Mouse (Mus musculus): ENCODE measurements around the gene Hoxa4. TPM values are rescaled to one million over a fixed set of nuclear protein-coding genes. Genes with fewer than 3 reads are reported as not detected.
A peak's percentile ranks its signal among the peaks of the same experiment; 100 is the strongest.

Gene Hoxa4
- polyA plus RNA-seq, 1 experiment from 2014 or later, result 0.46 TPM

DNA sequence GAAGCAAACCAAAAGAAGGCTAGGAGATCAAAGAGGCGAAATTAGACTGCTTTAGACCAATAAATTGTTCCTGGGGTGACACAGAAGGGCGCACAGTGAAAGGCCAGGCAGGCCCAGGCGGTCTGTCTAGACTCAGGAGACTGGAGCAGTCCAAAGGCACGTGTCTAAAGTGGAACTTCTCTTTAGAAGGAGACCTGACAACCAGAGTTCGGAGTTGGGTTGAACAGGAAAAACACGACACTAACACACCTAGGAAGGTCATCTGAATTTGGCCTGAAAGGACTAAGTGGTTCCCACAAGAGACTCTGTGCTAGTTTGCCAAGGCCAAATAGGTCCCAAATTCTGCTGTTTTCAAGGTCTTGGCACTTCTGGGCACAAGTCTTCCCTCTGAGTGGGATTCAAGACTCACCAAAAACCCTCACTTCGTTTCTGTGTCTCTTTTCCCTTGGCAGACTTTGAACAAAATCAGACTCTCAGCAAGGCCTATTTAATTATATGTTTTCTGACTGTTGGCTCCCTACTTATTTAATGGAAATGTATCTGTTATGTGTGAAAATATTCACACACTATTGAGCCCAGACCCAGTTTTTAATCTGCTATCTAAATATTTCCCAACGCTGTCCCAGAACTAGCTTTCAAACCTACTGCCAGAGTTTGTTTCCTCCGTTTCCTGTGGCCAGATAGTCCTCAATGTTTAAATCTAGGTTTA, 27.8 kb upstream of the Hoxa4 start:
- Histone ChIP-seq H3K4me2 (no peak overlapping the region), H3K9ac (no peak overlapping the region), H3K36me3 (no peaks in the 10 kb centered on the region), H3K4me1 (peaks cover 23% of the 10 kb centered on the region), H3K4me3 (no peak overlapping the region), H3K27ac (no peak overlapping the region), H3K9me3 (no peaks in the 10 kb centered on the region), H3K27me3 (peaks cover 100% of the 10 kb centered on the region)
- no peak for ATAC-seq (ENCODE audit: insufficient number of reproducible peaks, insufficient read depth, low FRiP score, low TSS enrichment, low read depth)
- 19% methylated on average over 9 of the region's 9 CpGs for WGBS

DNA sequence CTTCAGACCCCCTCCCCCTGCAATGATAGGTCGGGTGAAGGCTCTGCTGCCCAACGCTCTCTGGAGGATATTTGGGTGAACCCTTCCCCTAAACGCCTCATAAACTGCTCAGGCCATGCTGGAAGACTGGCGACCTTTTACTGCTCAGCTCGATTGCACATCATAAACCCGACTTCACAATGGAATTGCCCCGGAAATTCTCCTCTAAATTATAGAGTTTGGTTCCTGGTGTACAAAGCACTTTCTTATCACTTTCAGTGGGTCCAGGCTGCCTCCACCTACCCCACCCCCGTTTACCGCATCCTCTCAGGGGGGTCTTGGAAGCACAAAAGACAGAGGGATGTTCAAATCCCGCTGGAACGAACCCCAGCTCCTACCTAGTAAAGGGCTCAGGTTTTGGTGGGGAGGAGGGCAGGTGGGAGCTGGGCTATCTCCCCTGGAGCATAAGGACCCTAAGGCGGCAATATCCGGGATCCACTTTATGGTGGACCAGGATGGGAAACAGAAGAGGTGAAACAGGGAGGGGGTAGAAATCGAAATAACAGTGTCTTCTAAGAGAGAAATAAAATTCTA, 27.2 kb upstream of the Hoxa4 start:
- no peak for ATAC-seq (ENCODE audit: insufficient number of reproducible peaks, insufficient read depth, low FRiP score, low TSS enrichment, low read depth)
- no peak overlapping the region for H3K27ac ChIP-seq
- H3K27me3 ChIP-seq, result peaks cover 100% of the 10 kb centered on the region
- peaks cover 23% of the 10 kb centered on the region for H3K4me1 ChIP-seq
- H3K9me3 ChIP-seq, result no peaks in the 10 kb centered on the region
- 7% methylated on average over 14 of the region's 14 CpGs for WGBS
- no peak overlapping the region for H3K9ac ChIP-seq
- no peaks in the 10 kb centered on the region for H3K36me3 ChIP-seq
- H3K4me3 ChIP-seq, result no peak overlapping the region
- H3K4me2 ChIP-seq, result no peak overlapping the region

DNA sequence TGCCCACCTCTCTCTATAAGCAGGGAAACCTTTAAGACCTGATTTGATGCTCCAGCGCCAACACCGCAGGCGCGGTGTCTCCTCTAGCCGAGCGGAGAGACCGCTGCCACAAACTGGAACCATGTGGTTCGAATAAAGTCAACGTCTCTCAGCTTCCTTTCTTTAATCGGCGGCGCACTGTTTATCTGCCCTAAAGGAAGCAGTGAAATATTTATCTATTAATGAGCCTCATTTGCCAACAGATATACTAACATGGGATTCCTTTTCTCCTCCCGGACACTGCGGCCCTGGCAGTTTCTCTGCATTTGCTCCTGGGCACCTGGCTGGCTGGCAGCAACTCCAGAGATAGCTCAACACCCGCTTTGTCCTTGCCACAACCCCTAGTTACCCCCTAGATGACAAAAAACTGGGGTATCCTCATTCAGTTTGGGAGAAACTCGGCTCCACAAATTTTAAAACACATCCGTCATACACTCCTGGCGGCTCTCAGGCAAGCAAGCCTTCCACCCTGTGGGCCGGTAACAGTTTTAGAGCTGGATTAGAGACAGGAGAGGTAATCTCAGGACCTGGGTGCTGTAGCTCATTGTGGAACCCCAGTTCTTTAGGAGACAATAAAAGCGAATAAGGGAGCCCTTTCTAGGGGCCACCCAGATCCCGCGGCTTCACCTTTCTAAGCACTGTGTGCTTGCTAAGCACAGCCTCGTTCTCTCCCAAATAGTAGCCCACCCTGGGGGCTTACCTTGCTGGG, 26.5 kb upstream of the Hoxa4 start:
- peaks cover 25% of the 10 kb centered on the region for H3K4me1 ChIP-seq
- peaks cover 100% of the 10 kb centered on the region for H3K27me3 ChIP-seq
- no peak overlapping the region for H3K27ac ChIP-seq

GRCm38 (mm10) chr6:52217459-52217768, 25.9 kb upstream of the Hoxa4 start:
- Histone ChIP-seq H3K9ac (no peak overlapping the region), H3K9me3 (no peaks in the 10 kb centered on the region), H3K27me3 (peaks cover 100% of the 10 kb centered on the region), H3K4me2 (peak overlapping the region; percentile 51), H3K36me3 (no peaks in the 10 kb centered on the region), H3K4me3 (peak overlapping the region; percentile 30), H3K4me1 (peaks cover 27% of the 10 kb centered on the region), H3K27ac (no peak overlapping the region)
- no peak for ATAC-seq (ENCODE audit: insufficient number of reproducible peaks, insufficient read depth, low FRiP score, low TSS enrichment, low read depth)
- WGBS, result under 1% methylated on average over 25 of the region's 25 CpGs

More for the DNA sequence above, 26.5 kb upstream of the Hoxa4 start:
- no peaks in the 10 kb centered on the region for H3K9me3 ChIP-seq
- H3K36me3 ChIP-seq, result no peaks in the 10 kb centered on the region
- peak overlapping the region; percentile 51; the same call in 1 of the 2 replicates for H3K4me2 ChIP-seq
- ATAC-seq (ENCODE audit: insufficient number of reproducible peaks, insufficient read depth, low FRiP score, low TSS enrichment, low read depth), result no peak
- peak overlapping the region; percentile 30; the same call in 1 of the 2 replicates for H3K4me3 ChIP-seq
- 4% methylated on average over 23 of the region's 23 CpGs for WGBS
- no peak overlapping the region for H3K9ac ChIP-seq

- WGBS, result 1% methylated on average over 60 of the region's 60 CpGs
- no peaks in the 10 kb centered on the region for H3K9me3 ChIP-seq
- H3K9ac ChIP-seq, result no peak overlapping the region
- H3K27ac ChIP-seq, result no peak overlapping the region
- H3K4me1 ChIP-seq, result peaks cover 28% of the 10 kb centered on the region
- H3K4me2 ChIP-seq, result peak overlapping the region; percentile 51
- ATAC-seq (ENCODE audit: insufficient number of reproducible peaks, insufficient read depth, low FRiP score, low TSS enrichment, low read depth), result no peak
- H3K27me3 ChIP-seq, result peaks cover 100% of the 10 kb centered on the region
- peak overlapping the region; percentile 30 for H3K4me3 ChIP-seq
- no peaks in the 10 kb centered on the region for H3K36me3 ChIP-seq
These were observed 25.3 kb upstream of the Hoxa4 start for GRCm38 (mm10) chr6:52216691-52217458.

DNA sequence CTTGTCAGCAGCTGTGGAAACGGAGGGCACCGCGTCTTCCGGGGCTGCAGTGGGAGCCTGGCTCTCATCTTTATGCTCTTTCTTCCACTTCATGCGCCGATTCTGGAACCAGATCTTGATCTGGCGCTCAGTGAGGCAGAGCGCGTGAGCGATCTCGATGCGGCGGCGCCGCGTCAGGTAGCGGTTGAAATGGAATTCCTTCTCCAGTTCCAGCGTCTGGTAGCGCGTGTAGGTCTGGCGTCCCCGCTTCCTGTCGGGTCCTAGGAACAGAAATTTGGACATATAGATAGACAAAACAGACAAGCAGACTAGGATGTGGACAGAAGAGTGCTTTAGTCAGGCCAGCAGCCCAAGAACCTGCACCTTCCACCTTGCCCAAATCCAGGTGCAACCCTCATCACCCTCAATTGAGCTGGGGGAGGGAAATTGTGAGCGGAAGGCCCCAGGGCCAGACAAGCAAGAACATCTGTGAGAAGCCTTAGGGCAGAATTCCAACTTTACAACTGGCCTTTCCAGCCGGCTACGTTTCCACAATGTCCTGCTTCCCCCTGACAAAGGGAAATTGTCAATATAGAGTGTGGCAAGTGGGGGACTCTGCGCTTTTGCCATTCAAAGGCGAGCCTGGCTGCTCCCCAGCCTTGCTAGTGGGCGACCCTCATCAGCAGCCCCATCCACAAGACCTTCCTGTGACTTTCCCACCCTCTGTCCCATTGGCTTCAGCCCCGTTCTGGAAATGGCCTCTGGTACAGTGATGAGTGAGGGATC, 24.4 kb upstream of the Hoxa4 start:
- ATAC-seq (ENCODE audit: insufficient number of reproducible peaks, insufficient read depth, low FRiP score, low TSS enrichment, low read depth), result no peak
- H3K9me3 ChIP-seq, result no peaks in the 10 kb centered on the region
- H3K4me3 ChIP-seq, result no peak overlapping the region
- H3K27ac ChIP-seq, result no peak overlapping the region
- WGBS, result under 1% methylated on average over 30 of the region's 30 CpGs
- H3K27me3 ChIP-seq, result peaks cover 100% of the 10 kb centered on the region
- peaks cover 27% of the 10 kb centered on the region for H3K4me1 ChIP-seq
- no peak overlapping the region for H3K4me2 ChIP-seq
- no peaks in the 10 kb centered on the region for H3K36me3 ChIP-seq
- H3K9ac ChIP-seq, result no peak overlapping the region

DNA sequence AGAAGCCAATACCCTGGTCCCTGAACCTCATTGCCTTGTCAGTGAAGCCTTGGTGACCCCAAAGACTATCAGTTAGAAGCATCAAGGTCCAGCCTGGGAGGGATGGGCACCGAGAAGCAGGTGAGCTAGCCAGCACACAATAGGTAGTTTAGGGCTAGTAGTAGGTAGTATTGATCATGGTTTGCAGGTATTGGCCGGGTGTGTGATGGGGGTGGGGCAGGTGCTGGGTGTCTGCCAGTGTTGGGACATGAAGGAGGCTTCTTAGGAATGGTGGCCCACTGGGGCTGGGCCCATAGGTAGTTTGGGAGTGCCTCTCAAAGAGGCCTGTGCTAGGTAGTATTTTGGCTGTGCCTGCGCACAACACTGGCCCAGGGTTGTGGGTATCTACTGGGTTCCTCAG, 23.5 kb upstream of the Hoxa4 start:
- Histone ChIP-seq H3K4me2 (no peak overlapping the region), H3K27me3 (peaks cover 100% of the 10 kb centered on the region), H3K4me3 (no peak overlapping the region), H3K4me1 (peaks cover 27% of the 10 kb centered on the region), H3K36me3 (no peaks in the 10 kb centered on the region), H3K9me3 (no peaks in the 10 kb centered on the region), H3K9ac (no peak overlapping the region), H3K27ac (no peak overlapping the region)
- ATAC-seq (ENCODE audit: insufficient number of reproducible peaks, insufficient read depth, low FRiP score, low TSS enrichment, low read depth), result no peak
- 13% methylated on average over 3 of the region's 3 CpGs for whole genome bisulfite sequencing

DNA sequence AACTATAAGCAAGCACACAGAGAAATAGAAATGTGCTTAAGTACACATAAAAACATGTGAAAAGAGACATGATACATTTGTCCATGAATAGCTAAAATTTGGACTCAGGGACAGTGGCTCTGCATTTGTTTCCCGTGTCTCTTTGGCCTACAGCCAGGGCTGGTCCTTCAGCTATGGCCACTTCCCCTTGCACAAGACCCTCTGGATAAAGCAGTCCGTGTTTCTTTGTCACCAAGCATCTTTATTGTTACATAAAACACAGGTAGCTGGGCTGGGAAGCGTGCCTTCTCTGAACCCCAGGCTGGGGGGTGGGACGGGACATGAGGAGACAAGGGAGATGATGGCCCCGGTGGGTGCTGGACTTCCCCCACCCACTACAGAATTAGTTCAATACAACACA, 22.7 kb upstream of the Hoxa4 start:
- 6% methylated on average over 5 of the region's 5 CpGs for WGBS
- Histone ChIP-seq H3K27me3 (peaks cover 100% of the 10 kb centered on the region), H3K27ac (no peak overlapping the region), H3K9me3 (no peaks in the 10 kb centered on the region), H3K36me3 (no peaks in the 10 kb centered on the region), H3K9ac (no peak overlapping the region), H3K4me3 (no peak overlapping the region), H3K4me2 (no peak overlapping the region), H3K4me1 (peaks cover 27% of the 10 kb centered on the region)
- ATAC-seq (ENCODE audit: insufficient number of reproducible peaks, insufficient read depth, low FRiP score, low TSS enrichment, low read depth), result no peak

DNA sequence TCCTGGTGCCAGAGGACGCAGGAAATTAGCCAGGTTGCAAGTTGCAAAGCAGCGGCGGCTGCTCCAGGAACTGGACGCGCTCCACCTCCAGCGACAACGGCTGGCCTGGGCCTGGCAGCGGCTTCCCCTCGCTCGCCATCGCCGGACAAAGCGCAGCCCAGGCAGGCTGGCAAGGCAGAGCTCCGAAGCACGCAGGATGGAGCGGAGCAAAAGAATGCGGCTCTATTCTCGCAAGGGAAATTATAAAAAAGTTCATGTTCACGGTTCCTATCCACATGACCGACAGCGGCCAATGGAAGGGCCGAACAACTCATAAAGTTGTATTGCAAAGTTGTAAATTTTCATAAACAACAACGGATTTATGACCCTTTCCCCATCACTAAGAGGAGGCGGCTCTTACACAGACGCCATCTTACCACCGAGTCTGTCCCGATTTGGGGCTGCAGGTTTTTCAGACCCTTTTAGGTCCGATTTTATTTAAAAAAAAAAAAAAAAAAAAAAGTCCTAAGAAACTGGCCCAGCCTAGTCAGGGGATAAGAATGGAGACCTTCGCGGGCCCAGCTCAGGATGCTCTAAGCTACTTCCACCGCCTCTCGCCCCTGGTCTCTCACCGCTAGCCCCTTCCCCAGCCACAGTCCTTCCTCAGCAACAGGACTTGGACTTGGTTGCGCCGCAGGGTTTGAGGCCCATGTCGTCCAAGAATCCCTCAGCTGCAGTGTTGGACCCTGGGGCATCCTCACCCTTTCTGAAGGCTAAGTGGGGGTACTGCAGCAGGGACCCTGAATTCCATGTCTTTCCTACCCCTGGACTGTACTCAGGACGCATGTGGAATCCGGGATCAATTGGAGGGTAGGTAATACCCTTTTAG, 21.8 kb upstream of the Hoxa4 start, which contains the start of the genes Hoxa3 and Gm28308:
Gene Hoxa3, minus strand, starts transcription at position 218 of the 868 bp plus-strand sequence.
Gene Gm28308, minus strand, starts transcription at position 221 of the 868 bp plus-strand sequence.
- Histone ChIP-seq H3K27ac (no peak within 1 kb of the TSS), H3K9ac (no peak within 1 kb of the TSS), H3K9me3 (no peaks in the 10 kb centered on the region), H3K4me2 (peak within 1 kb of the TSS; percentile 34), H3K36me3 (no peaks in the 10 kb centered on the region), H3K4me3 (0 out of 2 replicates have a peak within 1 kb of the TSS, but pooled peaks have one; percentile 20), H3K27me3 (peaks cover 100% of the 10 kb centered on the region), H3K4me1 (peaks cover 27% of the 10 kb centered on the region)
- ATAC-seq (ENCODE audit: insufficient number of reproducible peaks, insufficient read depth, low FRiP score, low TSS enrichment, low read depth), result no peak
- WGBS, result 3% methylated on average over 38 of the region's 38 CpGs

DNA sequence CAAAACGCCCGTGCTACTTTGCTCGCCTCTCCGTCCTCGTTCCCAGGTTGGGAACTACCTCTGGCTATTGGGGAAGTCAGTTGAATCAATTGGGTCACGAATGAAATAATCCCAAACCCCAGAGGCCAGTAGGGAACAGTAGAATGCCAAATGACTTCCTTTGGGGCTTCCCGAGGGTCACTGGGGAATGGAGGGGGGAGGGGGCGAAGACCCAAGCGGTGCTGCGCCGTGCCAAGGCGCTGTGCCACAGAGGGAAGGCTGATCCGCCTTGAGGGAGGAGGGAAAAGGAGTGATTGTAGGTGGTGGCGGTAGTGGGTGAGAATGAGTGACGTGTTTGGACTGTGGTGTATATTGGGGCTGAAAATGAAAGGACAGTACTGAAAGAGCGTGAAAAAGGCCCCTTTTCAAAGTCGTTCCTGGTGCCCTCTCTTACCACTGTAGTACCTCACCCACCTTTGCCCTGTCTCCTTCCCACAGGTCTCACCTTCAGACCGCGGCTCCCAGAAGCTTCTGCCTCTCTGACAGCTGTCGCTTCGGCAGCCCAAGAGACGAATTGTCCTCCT, 21.1 kb upstream of the Hoxa4 start:
- H3K9ac ChIP-seq, result no peak overlapping the region
- no peaks in the 10 kb centered on the region for H3K9me3 ChIP-seq
- peaks cover 27% of the 10 kb centered on the region for H3K4me1 ChIP-seq
- ATAC-seq (ENCODE audit: insufficient number of reproducible peaks, insufficient read depth, low FRiP score, low TSS enrichment, low read depth), result no peak
- peaks cover 100% of the 10 kb centered on the region for H3K27me3 ChIP-seq
- peak overlapping the region; percentile 34 for H3K4me2 ChIP-seq
- WGBS, result 1% methylated on average over 22 of the region's 22 CpGs
- H3K4me3 ChIP-seq, result 0 out of 2 replicates have a peak overlapping the region, but pooled peaks have one; percentile 20
- no peak overlapping the region for H3K27ac ChIP-seq
- no peaks in the 10 kb centered on the region for H3K36me3 ChIP-seq
